Mouse (Mus musculus) urinary bladder, adult 18-20 months (tissue): ENCODE measurements around the gene Scp2.

Experiments
- DNase-seq, 2 experiments: peaks; one replicate each; pipeline ENCODE4 v3.0.0; 2022; ENCODE audit warnings: low spot score in 2 of 2, mixed read lengths in 2 of 2

Gene Scp2

DNA sequence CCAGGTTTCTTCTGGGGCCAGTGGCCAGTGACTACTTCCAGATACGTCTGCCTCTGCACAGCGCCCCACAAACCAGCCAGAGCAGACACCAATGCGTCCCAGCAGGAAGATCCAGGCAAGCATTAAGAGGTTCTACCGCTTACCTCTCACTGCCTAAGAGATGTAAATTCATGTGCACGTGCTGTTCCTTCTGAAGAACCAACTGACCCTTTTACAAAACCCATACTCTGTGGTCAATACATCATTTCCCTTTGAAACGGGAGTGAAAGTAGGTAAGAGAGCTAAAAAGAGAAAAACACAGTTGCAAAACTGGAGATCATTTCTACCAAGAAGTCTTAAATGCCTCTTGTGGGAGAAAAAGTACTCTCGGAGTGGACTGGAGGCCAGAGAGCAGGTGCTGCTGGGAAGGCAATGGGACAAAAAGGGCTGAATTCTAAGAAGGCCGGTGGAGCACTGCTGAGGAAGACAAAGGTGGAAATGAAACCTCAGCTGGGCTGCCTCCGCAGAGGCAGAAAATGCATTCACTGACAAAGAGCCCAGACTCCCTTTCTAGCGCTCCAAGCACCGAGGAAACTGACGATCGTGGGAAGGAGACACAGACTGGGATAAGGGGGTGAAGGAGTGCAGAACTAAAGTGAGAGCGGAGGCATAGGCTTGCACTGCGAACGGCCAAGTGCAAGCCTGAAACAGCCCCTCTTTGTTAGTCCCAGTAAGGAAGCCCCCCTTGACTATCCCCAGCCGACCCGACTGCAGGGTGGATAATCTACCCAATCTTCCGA lies 85.0 kb downstream of the Scp2 start:
- no peak for DNase-seq

- peak in 1 of 2 experiments; percentile 43 for DNase-seq
Observed at GRCm38 (mm10) chr4:108058166-108058565, 86.6 kb downstream of the Scp2 start.

GRCm38 (mm10) chr4:108057247-108057646 lies 87.6 kb downstream of the Scp2 start:
- no peak for DNase-seq

DNA sequence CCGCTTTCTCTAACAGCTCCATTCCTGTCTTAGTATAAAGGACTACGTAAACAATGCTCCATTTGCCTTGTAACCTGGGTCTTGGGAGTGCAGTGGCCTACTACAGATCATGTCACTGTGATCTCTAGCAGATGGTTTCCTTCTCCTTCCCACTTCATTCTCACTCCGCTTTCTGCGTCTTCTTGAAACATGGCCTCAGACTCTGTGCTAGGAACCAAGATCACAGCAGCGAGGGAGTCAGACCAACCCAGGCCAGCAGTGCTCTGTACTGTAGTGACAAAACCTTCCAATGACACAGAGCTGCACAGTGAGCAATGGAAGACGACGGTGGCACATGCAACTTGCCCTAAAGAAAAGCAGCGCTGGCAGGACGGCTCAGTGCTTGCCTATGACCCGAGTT lies 88.9 kb downstream of the Scp2 start:
- no peak for DNase-seq

DNA sequence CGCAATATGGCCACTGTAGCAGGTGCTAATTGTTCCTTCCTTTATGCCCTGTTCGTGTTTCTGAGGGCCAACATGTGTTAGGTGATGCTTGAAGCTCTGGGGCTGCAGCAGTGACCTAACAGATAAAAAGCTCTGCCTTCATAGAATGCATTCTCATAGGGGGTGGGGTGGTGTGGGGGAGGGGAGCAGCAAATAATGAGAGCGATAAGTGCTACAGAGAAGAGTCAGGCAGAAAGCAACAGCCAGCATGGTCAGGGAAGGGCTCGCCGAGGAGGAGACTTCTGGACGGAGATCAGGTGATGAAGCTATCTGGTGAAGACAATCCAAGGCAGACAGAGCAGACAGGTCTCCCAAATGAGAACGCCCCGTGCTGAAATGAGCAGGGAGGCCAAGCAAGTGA lies 92.1 kb downstream of the Scp2 start:
- no peak for DNase-seq

- DNase-seq: no peak
Observed at GRCm38 (mm10) chr4:108051687-108052274, 93.0 kb downstream of the Scp2 start.

DNA sequence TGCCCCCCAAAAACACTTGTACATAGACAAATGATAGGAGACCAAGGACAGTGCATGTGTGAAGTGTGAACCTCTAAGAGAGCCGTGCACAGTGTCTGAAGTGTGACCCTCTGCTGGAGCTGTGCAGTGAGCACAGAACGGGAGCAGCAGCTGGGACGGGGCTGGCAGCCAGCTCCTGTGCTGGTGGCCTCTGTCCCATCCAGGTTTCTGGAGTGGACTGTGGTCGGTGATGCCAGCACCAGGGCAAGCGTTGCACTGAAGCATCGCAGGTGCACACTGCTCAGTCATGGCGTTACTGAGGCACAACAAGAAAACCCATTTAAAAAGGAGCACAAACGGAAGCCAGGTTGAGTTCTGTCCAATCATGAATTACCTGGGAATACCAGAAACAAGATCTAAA lies 98.7 kb downstream of the Scp2 start:
- no peak for DNase-seq

DNA sequence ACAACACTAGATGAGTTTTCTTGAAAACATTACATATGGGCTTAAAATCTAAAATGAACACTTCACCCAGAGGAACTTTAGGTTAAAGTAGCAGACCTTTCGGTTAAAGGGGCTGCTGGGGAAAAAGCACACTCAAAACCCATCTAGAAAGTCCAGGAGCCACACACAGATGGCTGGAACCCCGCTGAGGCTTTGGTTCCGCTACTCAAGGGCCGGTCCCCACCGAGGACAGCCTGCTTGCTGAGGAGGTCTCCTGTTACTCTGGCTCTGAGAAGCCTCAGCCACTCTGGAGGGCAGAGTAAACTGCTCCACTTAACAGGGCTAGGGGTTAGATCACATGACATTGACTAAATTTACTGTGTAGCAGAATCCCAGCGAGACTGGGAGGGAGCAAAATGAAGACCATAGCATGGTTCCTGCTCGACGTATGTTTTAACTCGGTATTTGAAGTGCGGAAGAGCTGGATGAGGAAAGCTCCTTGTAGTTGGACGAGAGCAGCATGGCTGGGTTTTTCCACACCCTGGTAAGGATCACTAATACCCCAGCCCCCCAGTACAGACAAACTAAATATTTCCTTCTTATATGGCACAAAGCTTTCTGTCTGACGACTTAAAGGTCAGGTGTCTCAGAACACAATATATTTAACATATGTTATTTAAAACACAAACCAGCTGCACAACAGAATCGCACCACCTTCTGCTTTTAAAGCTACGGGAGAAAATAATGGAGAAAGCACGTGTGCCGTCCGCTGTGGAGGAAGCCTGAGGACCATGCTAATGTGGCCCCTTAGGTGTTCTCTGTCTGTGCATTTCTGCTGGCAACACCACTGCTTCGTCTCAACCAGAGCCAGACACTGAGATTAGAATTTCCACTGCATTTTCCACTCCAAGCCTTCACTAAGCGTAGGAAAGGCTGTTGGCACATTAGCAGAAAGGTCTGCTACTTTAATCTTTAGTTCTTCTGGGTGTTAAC lies 99.4 kb downstream of the Scp2 start:
- DNase-seq: no peak

- peak in 1 of 2 experiments; percentile 25 for DNase-seq
Observed at GRCm38 (mm10) chr4:108037027-108037426, 107.8 kb downstream of the Scp2 start.

DNA sequence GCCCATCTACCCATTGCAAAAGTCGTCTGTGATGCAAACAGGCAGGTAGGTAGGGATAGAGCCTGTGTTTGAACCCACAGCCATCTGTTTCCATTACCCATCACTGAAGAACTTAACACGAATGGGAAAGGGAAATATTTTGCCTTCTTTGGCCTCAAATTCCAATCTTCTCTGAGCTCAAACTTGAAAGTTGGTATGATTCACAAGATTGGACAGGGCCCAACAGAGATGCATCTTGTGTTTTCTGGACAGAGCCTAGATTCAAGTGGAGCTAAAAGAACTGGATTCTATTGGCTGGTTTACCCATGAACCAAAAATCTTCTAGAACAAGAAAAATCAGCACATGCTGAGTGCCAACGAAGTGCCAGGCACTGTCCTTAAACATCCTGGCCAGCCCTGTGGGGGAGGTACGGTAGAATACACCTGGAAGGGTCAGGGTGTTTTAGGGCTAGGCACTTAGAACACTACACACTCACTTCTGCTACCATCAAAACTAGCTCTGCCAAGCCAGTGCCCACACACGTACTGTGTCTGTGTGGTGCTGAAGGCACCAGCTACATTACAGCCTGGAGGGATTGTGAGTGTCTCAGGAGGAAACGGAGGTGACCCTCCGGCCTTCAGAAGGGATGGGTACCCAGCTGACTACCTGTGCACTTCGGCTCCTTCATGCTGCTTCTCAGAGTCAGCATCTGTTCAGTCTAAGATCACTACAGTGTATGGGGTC lies 111.6 kb downstream of the Scp2 start:
- DNase-seq: no peak

DNA sequence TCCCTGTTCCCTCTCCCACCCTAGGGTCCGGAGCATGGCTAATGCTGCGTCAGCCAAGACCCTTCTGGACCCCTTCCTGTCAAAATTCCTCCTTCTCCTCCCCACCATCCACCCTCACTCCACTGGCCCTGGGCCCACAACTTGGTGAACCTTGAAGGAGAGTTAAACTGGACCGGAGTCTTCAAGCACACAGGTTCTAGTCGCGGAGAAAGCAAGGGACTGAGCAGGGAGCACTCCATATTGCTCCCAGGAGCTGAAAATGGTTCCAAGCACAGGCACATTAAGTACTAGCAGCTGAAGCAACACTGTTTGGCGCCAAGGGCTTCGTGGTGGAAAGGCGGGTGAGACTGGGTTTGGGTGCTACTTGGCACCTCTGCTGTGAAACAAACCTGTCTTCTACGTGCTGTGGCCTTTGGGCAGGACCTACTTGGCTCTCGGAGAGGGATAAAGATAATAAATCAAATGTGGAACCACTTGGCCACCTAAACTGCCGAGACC lies 112.4 kb downstream of the Scp2 start:
- DNase-seq: no peak

DNA sequence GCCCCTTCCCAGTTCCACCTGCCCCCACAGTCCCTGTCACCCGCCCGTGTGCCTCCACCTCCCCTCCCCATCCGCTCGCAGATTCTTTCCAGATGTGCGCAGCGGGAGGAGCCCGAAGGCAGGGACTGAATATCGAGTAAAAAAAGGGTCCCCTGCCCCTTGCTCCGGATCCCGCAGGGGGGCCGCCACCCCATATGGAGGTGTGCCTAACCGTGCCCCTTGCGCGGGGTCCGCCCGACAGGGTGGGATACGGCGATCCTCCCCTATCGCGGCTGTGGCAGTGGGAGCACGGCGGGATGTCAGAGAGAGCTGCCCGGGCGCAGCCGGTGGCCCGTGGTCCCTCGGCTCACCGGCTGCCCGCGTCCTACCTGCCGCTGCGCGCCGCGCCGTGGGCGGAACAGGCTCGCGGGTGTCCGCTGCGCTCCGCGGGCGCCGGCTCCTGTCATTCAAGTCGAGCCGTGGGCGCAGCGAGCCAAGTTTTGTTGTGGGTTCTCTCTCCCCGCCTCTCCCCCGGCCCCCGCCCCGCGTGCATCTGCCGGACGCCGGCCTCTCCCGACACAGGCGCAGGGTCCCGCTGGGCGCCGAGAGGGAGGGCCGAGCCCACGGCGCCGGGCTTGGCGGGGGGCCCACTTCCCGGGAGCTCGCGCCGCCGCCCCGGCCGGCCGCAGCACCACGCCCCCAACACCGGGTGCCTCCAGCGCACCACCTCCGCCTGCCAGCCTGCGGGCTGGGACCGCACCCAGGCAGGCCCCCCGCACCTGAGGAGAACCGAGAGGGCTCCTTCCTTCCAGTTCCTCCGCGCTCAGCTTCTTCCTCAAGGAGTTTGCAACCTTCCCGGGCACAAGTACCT lies 113.1 kb downstream of the Scp2 start:
- peak; percentile 31 to 45 for DNase-seq

DNA sequence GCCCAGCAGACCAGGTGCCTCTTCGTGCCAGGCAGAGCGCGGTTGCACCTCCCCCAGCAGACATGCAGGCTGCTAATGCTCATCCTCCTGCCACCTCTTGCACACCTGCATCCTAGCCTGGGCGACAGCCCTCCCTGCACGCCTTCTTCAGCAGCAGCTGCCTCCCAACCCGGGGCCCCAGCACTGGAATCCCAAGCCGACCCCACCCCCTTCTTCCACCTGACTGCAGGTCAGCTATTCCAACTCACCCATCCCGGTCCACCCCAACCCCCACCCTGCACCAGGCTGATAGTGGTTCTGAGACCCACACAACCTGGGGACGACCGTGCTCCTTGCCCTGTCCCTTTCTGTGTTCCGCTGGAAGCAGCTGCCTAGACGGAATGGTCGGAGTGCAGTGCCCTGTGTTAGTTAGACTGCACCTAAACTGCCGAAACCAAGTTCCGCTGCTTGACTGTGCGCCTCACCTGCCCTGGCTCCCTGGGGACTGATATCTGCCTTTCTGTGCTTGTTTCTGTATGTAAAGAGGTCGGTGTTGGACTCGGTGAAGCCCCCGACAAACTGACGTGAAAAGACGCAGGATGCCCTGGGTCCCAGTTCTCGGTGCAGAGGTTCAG lies 113.8 kb downstream of the Scp2 start:
- DNase-seq: no peak

- DNase-seq: no peak
Observed at GRCm38 (mm10) chr4:108026193-108026592, 118.6 kb downstream of the Scp2 start.

DNA sequence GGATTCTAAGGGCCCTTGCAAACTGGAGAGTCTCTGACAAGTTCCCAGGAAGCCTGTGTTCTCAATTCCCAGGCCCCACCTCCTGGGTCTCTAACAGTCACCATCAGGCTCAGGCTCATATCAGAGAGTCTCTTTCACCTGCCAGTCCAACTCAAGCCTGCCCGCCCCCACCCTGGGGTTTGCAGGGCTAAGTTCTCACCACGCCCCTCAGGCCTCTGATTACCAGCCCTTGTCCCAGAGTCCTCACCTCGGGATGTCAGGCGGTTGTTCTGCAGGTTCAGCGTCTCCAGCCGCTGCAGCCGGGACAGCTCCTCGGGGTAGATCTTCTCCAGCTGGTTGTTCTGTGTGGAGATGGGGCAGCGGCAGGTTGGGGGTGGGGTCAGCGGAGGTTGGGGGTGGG lies 119.5 kb downstream of the Scp2 start:
- DNase-seq: peak in 1 of 2 experiments; percentile 40

DNA sequence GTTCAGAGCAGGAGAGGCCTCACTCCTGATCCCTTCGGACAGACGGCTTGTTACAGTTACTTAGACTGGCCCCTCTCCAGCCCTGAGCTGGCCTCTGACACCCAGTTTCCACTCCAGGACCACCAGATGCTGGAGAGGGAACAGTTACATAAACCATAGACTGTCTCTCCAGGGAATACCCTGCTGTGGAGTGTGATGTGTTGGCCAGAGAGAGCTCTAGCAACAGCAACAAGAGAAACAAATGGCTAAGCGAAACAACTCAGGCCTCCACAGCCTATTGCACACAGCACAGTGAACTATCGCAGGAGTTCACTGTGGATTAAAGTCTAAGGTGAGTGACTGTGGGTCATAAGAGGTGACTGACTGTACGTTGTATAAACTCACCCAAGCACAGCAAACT lies 120.2 kb downstream of the Scp2 start:
- DNase-seq: no peak

DNA sequence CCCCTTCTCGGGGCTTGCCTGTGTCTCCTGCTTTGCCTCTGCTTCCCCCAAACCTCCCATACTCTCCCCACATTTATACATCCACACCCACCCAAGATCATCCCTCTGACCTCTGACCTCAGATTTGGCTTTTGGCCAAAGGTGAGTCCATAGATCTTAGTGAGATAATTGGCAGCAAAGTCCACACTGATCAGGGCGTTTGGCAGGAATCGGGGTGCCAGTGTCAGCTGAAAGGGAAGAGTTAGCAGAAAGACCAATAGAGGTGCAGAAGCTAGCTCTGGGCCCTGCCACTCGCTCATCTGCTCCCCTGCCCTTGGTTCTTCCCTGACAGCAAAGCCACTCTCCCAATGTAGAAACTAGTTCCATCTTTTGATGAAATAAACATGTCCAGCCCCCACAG lies 121.6 kb downstream of the Scp2 start:
- DNase-seq: no peak

- no peak for DNase-seq
Observed at GRCm38 (mm10) chr4:108020178-108020577, 124.6 kb downstream of the Scp2 start.

DNA sequence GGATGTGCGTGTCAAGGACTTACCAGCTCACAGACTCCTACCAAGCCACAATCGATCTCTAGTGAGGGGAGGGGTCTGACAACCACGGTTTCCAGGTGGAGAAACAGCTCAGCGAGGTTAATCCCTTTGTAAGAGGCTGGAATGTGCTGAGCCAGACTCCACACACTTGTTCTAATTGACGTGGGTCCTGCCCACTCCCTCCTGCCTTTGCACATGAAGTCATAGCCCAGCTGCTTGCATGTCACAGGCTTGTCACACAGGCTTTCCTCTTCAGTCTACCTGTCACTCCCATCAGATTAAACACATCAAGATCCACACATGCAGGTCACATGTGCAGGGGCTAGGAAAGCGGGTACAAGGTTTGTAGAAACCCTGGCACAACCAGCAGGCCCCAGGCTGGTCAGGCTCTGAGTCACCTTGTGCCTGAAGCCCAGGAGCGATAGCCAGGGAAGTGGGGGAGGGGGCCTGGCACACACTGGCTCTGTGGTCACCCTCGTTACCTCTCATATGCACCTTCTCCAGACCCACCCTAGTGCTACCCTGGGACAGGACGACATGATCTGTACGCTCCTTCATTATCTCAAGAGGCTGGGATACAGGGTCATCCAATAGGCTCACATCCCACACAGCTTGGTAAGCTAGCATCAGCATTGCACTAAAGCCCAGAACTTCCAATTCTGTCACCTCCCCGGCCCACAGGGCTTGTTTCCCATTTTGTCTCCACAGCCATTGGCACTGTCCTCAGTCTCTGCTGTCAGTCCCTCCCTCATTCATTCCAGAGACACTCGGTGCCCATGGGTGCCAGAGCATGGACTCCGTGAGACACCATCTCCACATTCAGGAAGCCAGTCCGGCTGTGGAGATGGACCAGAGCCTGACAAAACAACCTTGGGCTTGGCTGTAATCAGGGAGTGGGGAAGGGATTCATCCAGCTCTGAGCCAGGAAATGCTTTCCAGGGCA lies 125.6 kb downstream of the Scp2 start:
- DNase-seq: no peak
